Mouse (Mus musculus): ENCODE results near the gene Mast3.

DNA sequence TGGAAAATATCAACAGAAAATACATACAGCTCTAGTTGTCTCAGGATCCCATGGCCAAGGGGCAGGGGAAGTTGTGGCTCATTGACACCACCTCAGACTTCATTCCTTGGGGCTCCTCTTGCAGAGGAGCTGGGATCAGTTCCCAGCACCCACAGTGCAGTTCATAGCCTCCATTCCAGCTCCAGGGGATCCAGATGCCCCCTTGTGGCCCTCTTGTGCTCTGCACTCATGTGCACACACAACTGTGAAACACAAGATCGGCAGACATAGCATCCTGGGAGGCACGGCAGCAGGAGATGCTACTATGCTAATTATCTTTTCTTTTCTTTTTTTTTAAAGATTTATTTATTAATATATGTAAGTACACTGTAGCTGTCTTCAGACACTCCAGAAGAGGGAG lies 22.2 kb upstream of the Mast3 start:
- TF ChIP-seq CTCF (IDR thresholded peaks at IDR 0.05; ENCODE audit: insufficient read depth, low read length) = no peak
- TF ChIP-seq POLR2A (IDR thresholded peaks at IDR 0.05; ENCODE audit: borderline replicate concordance, extremely low read depth, low read depth, low read length) = no peak
